Mouse (Mus musculus): ENCODE measurements around the gene Fam171a1. TPM values are rescaled to one million over a fixed set of nuclear protein-coding genes. Genes with fewer than 3 reads are reported as not detected.
"Not testable (repeated sequence)": the region's sequence is repeated elsewhere in the genome, so short reads cannot be mapped to it uniquely, and the experiment has no call there.

Gene Fam171a1
- 36.0 and 41.6 TPM in 2 replicates for polyA plus RNA-seq (2014; fragmentation: Nextera tagmentation; extraction: Ambion mirVana)

- H3K36me3 ChIP-seq (replicated peaks; ENCODE audit: control insufficient read depth, insufficient read depth, low read depth, low read length): no peaks in the 10 kb centered on the region
These were observed at the start of gene Fam171a1 for GRCm38 (mm10) chr2:3113866-3114265. Gene Fam171a1 (plus strand): TSS chr2:3114224.

GRCm38 (mm10) chr2:3069140-3069539, 44.9 kb upstream of the Fam171a1 start:
- H3K4me1 ChIP-seq (ENCODE audit: control insufficient read depth, insufficient read depth, low read length): no peaks in the 10 kb centered on the region
- no peak for DNase-seq (ENCODE audit: low spot score)
- H3K4me3 ChIP-seq (ENCODE audit: low read depth, low read length): no peak overlapping the region
- no peaks in the 10 kb centered on the region for H3K27me3 ChIP-seq (ENCODE audit: control insufficient read depth, insufficient read depth, low read length)
- H3K4me2 ChIP-seq (ENCODE audit: low read depth, low read length): no peak overlapping the region
- H3K9me3 ChIP-seq (replicated peaks; ENCODE audit: control insufficient read depth, low read length): no peaks in the 10 kb centered on the region
- WGBS: 80% methylated on average over 1 of the region's 1 CpGs
- ATAC-seq (replicated peaks; ENCODE audit: insufficient number of reproducible peaks, low FRiP score, low TSS enrichment, low read depth): no peak
- no peak overlapping the region for H3K27ac ChIP-seq (replicated peaks; ENCODE audit: low read depth, low read length)
- no peaks in the 10 kb centered on the region for H3K36me3 ChIP-seq (replicated peaks; ENCODE audit: control insufficient read depth, insufficient read depth, low read depth, low read length)
- no peak overlapping the region for H3K9ac ChIP-seq (replicated peaks; ENCODE audit: low read length)

More at GRCm38 (mm10) chr2:3113866-3114265, at the start of gene Fam171a1:
- DNase-seq (ENCODE audit: low spot score) (no peak), ATAC-seq (replicated peaks; ENCODE audit: insufficient number of reproducible peaks, low FRiP score, low TSS enrichment, low read depth) (no peak)
- H3K4me2 ChIP-seq (ENCODE audit: low read depth, low read length): no peak within 1 kb of the TSS
- no peaks in the 10 kb centered on the region for H3K9me3 ChIP-seq (replicated peaks; ENCODE audit: control insufficient read depth, low read length)
- WGBS: 82% methylated on average over 4 of the region's 4 CpGs
- no peak within 1 kb of the TSS for H3K4me3 ChIP-seq (ENCODE audit: low read depth, low read length)
- 0 out of 2 replicates have a peak within 1 kb of the TSS, but pooled peaks have one; percentile 22 for H3K9ac ChIP-seq (replicated peaks; ENCODE audit: low read length)
- no peaks in the 10 kb centered on the region for H3K4me1 ChIP-seq (ENCODE audit: control insufficient read depth, insufficient read depth, low read length)
- no peaks in the 10 kb centered on the region for H3K27me3 ChIP-seq (ENCODE audit: control insufficient read depth, insufficient read depth, low read length)
- H3K27ac ChIP-seq (replicated peaks; ENCODE audit: low read depth, low read length): no peak within 1 kb of the TSS

GRCm38 (mm10) chr2:3088361-3088760, 25.7 kb upstream of the Fam171a1 start:
- H3K4me2 ChIP-seq (ENCODE audit: low read depth, low read length); H3K9me3 ChIP-seq (replicated peaks; ENCODE audit: control insufficient read depth, low read length); H3K9ac ChIP-seq (replicated peaks; ENCODE audit: low read length); ATAC-seq (replicated peaks; ENCODE audit: insufficient number of reproducible peaks, low FRiP score, low TSS enrichment, low read depth); H3K27ac ChIP-seq (replicated peaks; ENCODE audit: low read depth, low read length); H3K27me3 ChIP-seq (ENCODE audit: control insufficient read depth, insufficient read depth, low read length); H3K4me1 ChIP-seq (ENCODE audit: control insufficient read depth, insufficient read depth, low read length); H3K36me3 ChIP-seq (replicated peaks; ENCODE audit: control insufficient read depth, insufficient read depth, low read depth, low read length); DNase-seq (ENCODE audit: low spot score); H3K4me3 ChIP-seq (ENCODE audit: low read depth, low read length): not testable (repeated sequence)
- WGBS: 81% methylated on average over 3 of the region's 3 CpGs

- ATAC-seq (replicated peaks; ENCODE audit: insufficient number of reproducible peaks, low FRiP score, low TSS enrichment, low read depth): no peak
These were observed 24.8 kb upstream of the Fam171a1 start for GRCm38 (mm10) chr2:3089274-3089673.

GRCm38 (mm10) chr2:3096101-3096500, 17.9 kb upstream of the Fam171a1 start:
- no peak overlapping the region for H3K4me3 ChIP-seq (ENCODE audit: low read depth, low read length)
- H3K4me2 ChIP-seq (ENCODE audit: low read depth, low read length): no peak overlapping the region
- WGBS: 68% methylated on average over 1 of the region's 1 CpGs
- H3K4me1 ChIP-seq (ENCODE audit: control insufficient read depth, insufficient read depth, low read length): no peaks in the 10 kb centered on the region
- H3K27me3 ChIP-seq (ENCODE audit: control insufficient read depth, insufficient read depth, low read length): no peaks in the 10 kb centered on the region
- no peaks in the 10 kb centered on the region for H3K9me3 ChIP-seq (replicated peaks; ENCODE audit: control insufficient read depth, low read length)
- no peaks in the 10 kb centered on the region for H3K36me3 ChIP-seq (replicated peaks; ENCODE audit: control insufficient read depth, insufficient read depth, low read depth, low read length)
- ATAC-seq (replicated peaks; ENCODE audit: insufficient number of reproducible peaks, low FRiP score, low TSS enrichment, low read depth) (no peak), DNase-seq (ENCODE audit: low spot score) (no peak)
- no peak overlapping the region for H3K27ac ChIP-seq (replicated peaks; ENCODE audit: low read depth, low read length)
- H3K9ac ChIP-seq (replicated peaks; ENCODE audit: low read length): no peak overlapping the region

More at GRCm38 (mm10) chr2:3089274-3089673, 24.8 kb upstream of the Fam171a1 start:
- WGBS: 18% methylated on average over 1 of the region's 1 CpGs
- Histone ChIP-seq H3K27me3 (ENCODE audit: control insufficient read depth, insufficient read depth, low read length) (no peaks in the 10 kb centered on the region), H3K27ac (replicated peaks; ENCODE audit: low read depth, low read length) (no peak overlapping the region), H3K4me1 (ENCODE audit: control insufficient read depth, insufficient read depth, low read length) (no peaks in the 10 kb centered on the region), H3K36me3 (replicated peaks; ENCODE audit: control insufficient read depth, insufficient read depth, low read depth, low read length) (no peaks in the 10 kb centered on the region), H3K4me3 (ENCODE audit: low read depth, low read length) (no peak overlapping the region), H3K9me3 (replicated peaks; ENCODE audit: control insufficient read depth, low read length) (no peaks in the 10 kb centered on the region), H3K9ac (replicated peaks; ENCODE audit: low read length) (no peak overlapping the region), H3K4me2 (ENCODE audit: low read depth, low read length) (no peak overlapping the region)
- no peak for DNase-seq (ENCODE audit: low spot score)

- H3K27ac ChIP-seq (replicated peaks; ENCODE audit: low read depth, low read length): no peak overlapping the region
- 76% methylated on average over 4 of the region's 4 CpGs for WGBS
- no peaks in the 10 kb centered on the region for H3K36me3 ChIP-seq (replicated peaks; ENCODE audit: control insufficient read depth, insufficient read depth, low read depth, low read length)
- H3K4me1 ChIP-seq (ENCODE audit: control insufficient read depth, insufficient read depth, low read length): no peaks in the 10 kb centered on the region
- DNase-seq (ENCODE audit: low spot score) (no peak), ATAC-seq (replicated peaks; ENCODE audit: insufficient number of reproducible peaks, low FRiP score, low TSS enrichment, low read depth) (no peak)
- no peaks in the 10 kb centered on the region for H3K9me3 ChIP-seq (replicated peaks; ENCODE audit: control insufficient read depth, low read length)
- no peak overlapping the region for H3K4me3 ChIP-seq (ENCODE audit: low read depth, low read length)
- no peak overlapping the region for H3K4me2 ChIP-seq (ENCODE audit: low read depth, low read length)
- H3K27me3 ChIP-seq (ENCODE audit: control insufficient read depth, insufficient read depth, low read length): no peaks in the 10 kb centered on the region
- no peak overlapping the region for H3K9ac ChIP-seq (replicated peaks; ENCODE audit: low read length)
These were observed 14.1 kb upstream of the Fam171a1 start for GRCm38 (mm10) chr2:3099971-3100370.

GRCm38 (mm10) chr2:3101292-3101957, 12.6 kb upstream of the Fam171a1 start:
- H3K4me3 ChIP-seq (ENCODE audit: low read depth, low read length): no peak overlapping the region
- no peaks in the 10 kb centered on the region for H3K9me3 ChIP-seq (replicated peaks; ENCODE audit: control insufficient read depth, low read length)
- ATAC-seq (replicated peaks; ENCODE audit: insufficient number of reproducible peaks, low FRiP score, low TSS enrichment, low read depth): no peak
- H3K9ac ChIP-seq (replicated peaks; ENCODE audit: low read length): no peak overlapping the region
- H3K27ac ChIP-seq (replicated peaks; ENCODE audit: low read depth, low read length): no peak overlapping the region
- 80% methylated on average over 2 of the region's 2 CpGs for WGBS
- H3K36me3 ChIP-seq (replicated peaks; ENCODE audit: control insufficient read depth, insufficient read depth, low read depth, low read length): no peaks in the 10 kb centered on the region
- H3K27me3 ChIP-seq (ENCODE audit: control insufficient read depth, insufficient read depth, low read length): no peaks in the 10 kb centered on the region
- no peak overlapping the region for H3K4me2 ChIP-seq (ENCODE audit: low read depth, low read length)
- DNase-seq (ENCODE audit: low spot score): no peak
- H3K4me1 ChIP-seq (ENCODE audit: control insufficient read depth, insufficient read depth, low read length): no peaks in the 10 kb centered on the region

- DNase-seq (ENCODE audit: low spot score) (no peak), ATAC-seq (replicated peaks; ENCODE audit: insufficient number of reproducible peaks, low FRiP score, low TSS enrichment, low read depth) (no peak)
- no peaks in the 10 kb centered on the region for H3K4me1 ChIP-seq (ENCODE audit: control insufficient read depth, insufficient read depth, low read length)
- H3K9me3 ChIP-seq (replicated peaks; ENCODE audit: control insufficient read depth, low read length): no peaks in the 10 kb centered on the region
- 58% methylated on average over 3 of the region's 3 CpGs for WGBS
- H3K27me3 ChIP-seq (ENCODE audit: control insufficient read depth, insufficient read depth, low read length): no peaks in the 10 kb centered on the region
- H3K27ac ChIP-seq (replicated peaks; ENCODE audit: low read depth, low read length): no peak overlapping the region
- no peak overlapping the region for H3K9ac ChIP-seq (replicated peaks; ENCODE audit: low read length)
- H3K4me2 ChIP-seq (ENCODE audit: low read depth, low read length): no peak overlapping the region
- H3K4me3 ChIP-seq (ENCODE audit: low read depth, low read length): no peak overlapping the region
- no peaks in the 10 kb centered on the region for H3K36me3 ChIP-seq (replicated peaks; ENCODE audit: control insufficient read depth, insufficient read depth, low read depth, low read length)
These were observed 11.7 kb upstream of the Fam171a1 start for GRCm38 (mm10) chr2:3102360-3102759.

Data from embryonic facial prominence, embryonic 11.5 days (tissue).